Mouse (Mus musculus): ENCODE measurements around the gene Morf4l2.
"Not testable (repeated sequence)": the region's sequence is repeated elsewhere in the genome, so short reads cannot be mapped to it uniquely, and the experiment has no call there.

Gene Morf4l2

GRCm38 (mm10) chrX:136743459-136743858 lies at the start of gene Morf4l2:
TSS of gene Morf4l2 (minus strand) at chrX:136743690.
- in situ Hi-C loops (cut with MboI, MseI): loop anchor here (10.0 kb wide), 1 partner anchor 291 kb away; the partner anchor contains the start of gene Slc25a53

DNA sequence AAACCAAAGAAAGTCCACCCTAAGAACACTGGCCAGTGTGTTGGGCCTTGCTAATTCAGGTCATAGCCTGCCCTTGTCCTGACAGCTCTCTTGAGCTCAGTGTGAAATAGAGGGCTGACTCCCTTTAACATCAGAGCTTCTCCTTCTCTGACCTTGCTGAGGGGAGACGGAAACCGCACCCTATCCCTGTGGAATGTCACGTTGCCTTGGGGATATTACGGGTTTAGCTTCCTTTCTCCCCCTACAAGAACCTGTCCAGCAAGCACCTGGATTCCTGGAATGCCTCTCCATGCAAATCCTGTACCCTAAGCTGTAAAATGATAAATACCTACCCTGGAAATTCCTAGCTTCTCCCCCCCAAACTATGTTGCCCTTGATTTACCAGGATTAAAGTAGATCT lies 46.0 kb upstream of the Morf4l2 start:
- in situ Hi-C loops (cut with MboI, MseI): no loop called here

- in situ Hi-C loops (cut with MboI, MseI): no loop called here
Measured at GRCm38 (mm10) chrX:136780041-136780440, 36.6 kb upstream of the Morf4l2 start, which contains the start of gene Glra4. TSS of gene Glra4 (minus strand) at chrX:136780141.

DNA sequence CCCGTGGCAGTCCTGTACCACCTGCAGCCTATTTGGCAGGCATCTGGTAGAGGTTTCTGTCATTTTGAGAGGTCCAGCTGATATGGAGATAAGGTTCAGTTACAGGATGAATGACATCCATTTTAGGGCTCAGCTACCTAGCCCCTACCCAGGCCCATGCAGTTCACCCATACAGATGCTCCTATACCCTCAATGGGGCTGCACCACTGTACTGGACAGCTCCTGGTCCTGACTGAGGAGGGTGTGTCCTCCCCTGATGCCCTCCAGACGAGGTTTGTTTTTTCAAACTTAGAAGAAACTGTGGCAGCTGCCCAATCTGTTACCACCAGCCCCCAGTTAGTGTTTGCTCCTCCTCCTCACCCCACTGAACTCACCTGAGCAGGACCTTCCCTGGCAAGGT lies 35.8 kb upstream of the Morf4l2 start:
- in situ Hi-C loops (cut with MboI, MseI): no loop called here

DNA sequence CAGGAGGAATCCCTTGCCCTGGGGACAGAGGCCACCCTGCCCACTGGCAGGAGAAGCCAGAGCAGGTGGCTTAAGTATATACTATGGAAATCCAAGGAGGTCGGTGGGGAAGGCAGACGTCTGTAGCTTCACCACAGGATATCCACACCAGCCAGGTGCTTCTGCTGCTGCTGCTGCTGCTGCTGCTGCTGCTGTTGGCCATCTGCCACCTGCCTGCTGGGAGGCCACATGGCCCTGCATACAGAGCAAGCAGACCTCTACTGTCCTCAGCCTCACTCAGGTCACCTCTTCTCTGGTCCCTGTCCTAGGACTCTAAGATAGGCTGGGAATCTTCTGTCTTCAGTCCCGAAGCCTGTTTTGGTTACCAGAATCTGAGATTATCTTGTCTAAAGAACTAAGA lies 34.6 kb upstream of the Morf4l2 start:
- in situ Hi-C loops (cut with MboI, MseI): no loop called here

DNA sequence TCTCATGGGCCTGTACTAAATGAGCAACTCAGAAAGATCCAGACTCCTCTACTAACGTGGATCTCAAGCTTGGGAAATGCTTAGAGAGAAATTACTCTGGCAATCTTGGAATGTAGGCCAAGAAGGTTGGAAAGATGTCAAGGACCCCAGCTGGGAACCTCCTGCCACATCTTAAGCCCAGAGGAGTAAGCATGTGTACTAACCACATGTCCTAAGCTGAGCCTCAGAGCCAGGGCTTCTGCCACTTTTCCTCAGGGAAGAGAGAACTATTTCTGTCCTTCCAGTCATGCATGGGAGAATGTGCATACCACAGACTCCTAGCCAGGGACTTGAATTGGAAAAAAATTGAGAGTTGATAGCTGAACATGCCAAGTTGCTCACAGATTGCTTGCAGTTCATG lies 29.5 kb upstream of the Morf4l2 start:
- in situ Hi-C loops (cut with MboI, MseI): no loop called here

DNA sequence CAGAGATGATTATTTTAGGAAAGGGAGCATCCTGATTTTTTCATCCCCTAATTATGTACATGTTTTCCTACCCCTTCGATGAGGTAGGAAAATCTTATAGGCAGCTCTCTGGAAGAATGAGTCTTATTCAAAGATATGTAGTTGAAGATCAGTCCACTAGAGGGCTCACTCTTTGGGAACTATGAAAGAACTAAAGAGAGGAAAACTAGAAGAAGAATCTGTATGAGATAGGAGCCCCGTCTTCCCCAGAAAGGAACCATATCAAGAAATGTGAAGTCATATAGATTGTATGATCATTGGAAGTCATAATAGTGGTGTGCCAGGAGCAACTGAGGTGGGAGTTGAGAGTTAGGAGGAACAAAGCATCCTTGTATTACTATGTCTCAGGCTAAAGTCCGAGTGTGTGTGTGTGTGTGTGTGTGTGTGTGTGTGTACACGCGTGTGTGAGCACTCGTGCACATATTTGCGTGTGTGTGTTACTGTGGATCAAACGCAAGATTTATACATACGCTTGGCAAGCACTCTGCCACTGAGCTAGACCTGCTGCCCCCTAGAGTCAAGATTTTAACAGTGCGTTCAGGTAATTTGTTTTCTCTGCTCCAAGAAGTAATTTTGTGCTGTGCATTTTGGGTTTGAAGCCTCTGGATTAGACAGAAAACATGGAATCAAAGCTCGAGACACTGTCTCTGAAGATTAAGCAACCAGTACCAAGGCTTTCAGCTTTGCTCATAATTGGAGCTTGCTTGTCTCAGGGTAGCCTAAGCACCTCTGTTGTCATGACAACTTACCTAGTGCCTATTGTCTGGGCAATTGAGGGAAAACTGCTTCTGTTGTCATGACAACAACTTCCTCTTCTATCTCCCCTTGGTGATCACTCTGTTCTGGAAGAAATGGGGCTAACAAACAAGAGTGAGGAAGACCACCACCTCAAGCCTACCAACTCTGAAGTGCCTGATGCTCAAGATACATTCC lies 17.9 kb upstream of the Morf4l2 start:
- in situ Hi-C loops (cut with MboI, MseI): no loop called here

GRCm38 (mm10) chrX:136755464-136755863 lies 12.0 kb upstream of the Morf4l2 start:
- in situ Hi-C loops (cut with MboI, MseI): no loop called here

DNA sequence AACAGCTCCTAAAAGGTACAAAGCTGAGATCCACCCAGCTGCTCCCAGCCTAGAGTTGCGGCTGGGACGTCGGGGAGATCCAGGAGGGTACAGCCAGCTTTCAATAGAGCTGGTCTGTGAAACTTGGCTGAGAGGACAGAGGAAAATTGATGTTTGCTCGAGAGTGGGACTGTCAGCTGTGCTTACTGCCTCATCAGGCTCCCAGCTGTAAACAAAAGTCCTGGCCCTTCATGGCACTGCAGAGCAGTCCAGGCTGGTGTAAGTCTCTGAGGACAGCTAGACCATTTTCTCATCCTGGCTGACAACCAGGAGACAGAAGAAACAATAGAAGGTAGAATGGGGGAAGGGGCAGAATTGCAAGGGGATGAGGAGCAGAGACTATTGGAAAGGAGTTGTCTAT lies 5.8 kb upstream of the Morf4l2 start:
- in situ Hi-C loops (cut with MboI, MseI): loop anchor here (10.0 kb wide), 1 partner anchor 285 kb away; the partner anchor contains the start of gene Slc25a53

DNA sequence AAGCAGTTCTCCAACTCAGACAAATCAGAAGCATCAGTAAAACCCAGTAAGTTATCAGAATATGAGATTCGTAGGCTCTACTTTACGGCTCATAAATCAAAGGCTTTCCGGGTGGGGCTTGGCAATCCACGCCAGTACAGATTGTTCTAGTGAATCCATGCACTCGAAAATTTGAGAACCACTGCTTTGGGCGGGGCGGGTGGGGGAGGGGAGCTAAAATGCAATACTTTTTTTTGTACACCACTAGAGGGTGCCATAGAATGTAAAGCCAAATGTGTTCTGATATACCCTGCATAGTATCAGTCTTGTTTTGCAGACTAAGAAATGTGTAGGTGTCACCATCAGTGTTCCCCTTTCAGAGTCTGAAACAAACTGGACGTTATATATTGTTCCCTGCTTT lies 1.2 kb upstream of the Morf4l2 start:
- in situ Hi-C loops (cut with MboI, MseI): loop anchor here (10.0 kb wide), 1 partner anchor 290 kb away; the partner anchor contains the start of gene Slc25a53

DNA sequence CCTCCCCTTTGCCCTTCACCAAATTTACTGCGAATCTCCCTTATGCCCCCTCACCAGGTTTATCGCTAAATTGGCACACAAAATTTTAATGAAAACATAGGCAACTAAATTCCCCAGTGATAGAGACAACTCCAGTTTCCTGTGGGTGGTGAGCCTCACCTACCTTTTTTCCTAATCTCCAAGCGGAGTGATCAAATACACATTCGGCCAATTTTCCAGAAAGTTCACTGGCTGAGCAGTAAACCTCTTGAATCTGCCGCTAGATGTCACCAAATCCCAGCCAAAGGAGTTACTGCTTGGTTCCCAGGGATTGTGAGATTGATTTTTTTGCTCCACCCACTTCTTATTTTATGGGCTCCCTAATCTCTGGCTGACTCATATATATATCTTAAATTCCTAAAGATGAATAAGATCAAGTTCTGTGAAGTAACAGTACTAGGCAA lies 808 bp downstream of the Morf4l2 start:
- in situ Hi-C loops (cut with MboI, MseI): loop anchor here (10.0 kb wide), 1 partner anchor 292 kb away; the partner anchor contains the start of gene Slc25a53

GRCm38 (mm10) chrX:136742241-136742640 lies 1.2 kb downstream of the Morf4l2 start:
- in situ Hi-C loops (cut with MboI, MseI): loop anchor here (10.0 kb wide), 1 partner anchor 293 kb away; the partner anchor contains the start of gene Slc25a53

DNA sequence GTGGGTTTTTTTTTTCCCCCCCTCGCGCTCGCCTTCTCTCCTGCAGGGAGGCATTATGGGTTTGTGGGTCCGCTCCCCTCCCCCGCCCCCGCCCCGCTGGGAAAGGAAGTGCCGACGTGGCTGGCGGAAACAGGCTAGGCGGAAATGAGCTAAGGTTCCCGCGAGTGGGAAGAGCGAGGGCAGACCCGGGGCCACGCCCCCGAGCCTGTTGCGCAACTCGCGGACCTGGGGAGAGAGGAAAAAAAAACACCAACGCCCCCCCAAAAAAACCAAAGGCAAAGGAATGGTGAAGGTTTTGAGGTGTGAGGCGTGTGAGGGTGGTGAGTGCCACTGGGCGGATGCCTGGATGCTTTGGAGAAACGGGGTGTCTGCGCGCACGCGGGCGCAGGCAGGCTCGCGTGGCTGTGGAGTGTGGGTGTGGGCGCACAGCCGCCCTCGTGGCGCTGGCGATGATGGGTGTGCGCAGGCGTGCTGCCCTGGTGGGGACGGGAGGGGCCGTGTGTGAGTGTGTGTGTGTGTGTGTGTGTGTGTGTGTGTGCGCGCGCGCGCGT lies 1.8 kb downstream of the Morf4l2 start:
- in situ Hi-C loops (cut with MboI, MseI): loop anchor here (10.0 kb wide), 1 partner anchor 293 kb away; the partner anchor contains the start of gene Slc25a53

- in situ Hi-C loops (cut with MboI, MseI): loop anchor here (10.0 kb wide), 1 partner anchor 294 kb away; the partner anchor contains the start of gene Slc25a53
Measured at GRCm38 (mm10) chrX:136740791-136741650, 2.5 kb downstream of the Morf4l2 start.

DNA sequence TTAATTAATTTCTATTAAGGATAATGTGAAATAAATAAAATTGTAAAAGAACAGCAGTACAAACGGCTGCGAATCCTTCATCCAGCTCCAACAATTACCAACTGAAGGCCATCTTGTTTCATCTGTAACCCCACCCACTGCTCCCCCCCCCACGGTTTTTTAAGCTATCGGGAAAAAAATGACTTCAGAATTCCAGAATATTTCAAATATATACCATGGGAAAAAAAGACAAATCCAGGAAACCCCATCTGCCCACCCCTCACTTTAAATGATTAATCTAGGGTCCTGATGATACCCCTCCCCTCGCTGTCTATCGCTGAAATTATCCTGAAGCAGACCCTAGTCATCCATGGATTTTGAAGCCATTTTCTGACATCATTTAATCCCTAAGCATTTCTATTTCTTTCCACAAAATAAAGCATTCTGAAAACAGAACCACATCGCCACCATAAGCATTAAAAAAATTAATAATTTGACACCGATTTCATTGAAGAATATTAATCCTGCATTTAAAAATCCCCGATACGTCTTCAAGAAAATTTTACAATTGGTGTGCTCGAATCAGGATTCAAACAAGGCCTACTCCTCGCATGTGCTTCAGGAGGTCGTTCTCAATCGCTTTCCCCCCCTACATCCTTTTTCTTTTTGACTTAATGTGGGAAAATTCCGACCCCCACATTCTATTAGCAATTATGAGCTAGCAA lies 3.3 kb downstream of the Morf4l2 start:
- in situ Hi-C loops (cut with MboI, MseI): loop anchor here (10.0 kb wide), 1 partner anchor 295 kb away; the partner anchor contains the start of gene Slc25a53

DNA sequence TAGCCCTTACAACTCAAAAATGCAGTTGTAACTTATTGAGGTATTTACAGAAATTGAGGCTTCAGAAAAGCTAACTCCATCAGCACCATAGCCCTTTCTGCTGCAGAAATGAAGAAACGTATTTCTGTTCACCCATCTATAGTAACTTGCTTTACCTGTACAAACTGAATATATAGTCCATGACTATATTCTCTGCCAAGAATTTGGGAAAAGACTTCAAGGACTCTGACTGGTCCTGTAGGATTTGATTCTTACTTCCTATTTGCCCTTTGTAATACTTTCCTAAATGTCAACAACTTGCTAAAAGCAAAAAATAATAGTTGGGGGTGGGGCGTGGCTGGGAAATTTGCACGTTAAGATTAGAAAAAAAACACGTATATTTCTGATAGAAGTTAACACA lies 11.5 kb downstream of the Morf4l2 start:
- in situ Hi-C loops (cut with MboI, MseI): no loop called here

DNA sequence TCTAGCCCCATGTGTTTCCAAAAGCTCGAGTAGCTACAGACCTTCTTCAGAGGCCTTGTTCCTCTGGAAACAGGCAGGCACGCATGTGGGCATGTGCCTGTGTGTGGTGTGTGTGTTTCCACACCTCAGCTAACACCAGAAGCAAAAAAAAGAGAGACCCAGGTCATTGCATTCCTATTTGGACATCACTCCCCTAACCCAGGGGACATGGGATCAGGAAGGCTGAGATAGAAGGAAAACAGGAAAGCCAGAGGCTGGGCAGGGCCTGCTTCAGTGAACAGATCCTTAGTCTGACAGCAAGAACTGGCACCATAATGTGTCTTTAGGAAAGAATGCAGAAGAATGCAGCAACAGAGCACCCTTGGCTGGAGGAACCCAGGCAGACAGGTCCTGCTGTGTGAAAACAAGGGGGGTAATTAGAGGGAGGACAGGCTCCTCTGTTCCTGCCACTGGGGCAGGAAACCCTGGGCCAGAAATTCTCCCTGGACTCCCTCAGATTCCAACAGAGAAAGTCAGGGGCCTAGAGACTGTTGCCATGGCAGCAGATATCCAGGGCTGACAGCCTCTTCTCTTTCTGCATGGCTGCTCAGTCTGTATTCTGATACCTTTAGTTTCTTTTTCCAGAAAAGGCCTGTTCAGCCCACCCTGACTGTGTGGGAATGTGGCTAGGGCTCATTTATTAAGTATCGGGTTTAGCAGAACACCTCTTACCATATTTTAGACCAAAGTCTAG lies 28.6 kb downstream of the Morf4l2 start:
- in situ Hi-C loops (cut with MboI, MseI): not testable (repeated sequence)

DNA sequence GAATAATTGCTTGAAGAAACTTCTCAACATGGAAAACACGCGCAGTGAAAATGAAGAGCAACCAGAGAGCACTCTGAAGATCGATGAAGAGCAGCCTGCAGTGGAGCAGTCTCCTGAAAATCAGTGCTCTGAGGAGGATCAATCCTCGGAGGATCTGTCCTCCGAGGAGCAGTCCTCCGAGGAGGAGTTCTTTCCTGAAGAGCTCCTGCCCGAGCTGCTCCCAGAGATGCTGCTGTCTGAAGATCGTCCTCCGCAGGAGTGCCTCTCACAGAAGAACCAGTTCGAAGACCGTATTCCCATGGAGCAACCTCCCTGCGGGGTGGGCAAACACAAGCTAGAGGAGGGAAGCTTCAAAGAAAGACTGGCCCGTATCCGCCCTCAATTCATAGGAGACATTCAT lies 34.7 kb downstream of the Morf4l2 start:
- in situ Hi-C loops (cut with MboI, MseI): no loop called here

- in situ Hi-C loops (cut with MboI, MseI): no loop called here
Measured at GRCm38 (mm10) chrX:136708168-136708681, 35.3 kb downstream of the Morf4l2 start.

Data from regulatory T cell (primary cell).